In genomic region chr17:28910139-28910538, GRCm38 (mm10) we compare ENCODE assay signal across 13 mouse cellular contexts. TPM values are rescaled to one million over a fixed set of nuclear protein-coding genes. Genes with fewer than 3 reads are reported as not detected.
DNase-seq lines count a peak whose midpoint lies in the region; TF ChIP-seq lines count a peak whose summit lies in the region.
"Had no signal": no experiment of that assay in that cellular context is flagged by ENCODE, and none has a peak within 500 bp of the region (broad histone marks: within the 10 kb centered on the region; RNA-seq: fewer than 3 reads in every experiment).

No protein-coding gene starts in this region.

- TF ChIP-seq EP300 in heart, adult 2 months (IDR thresholded peaks at IDR 0.05; ENCODE audit: insufficient read depth, low read depth, low read length) = no peak

- H3K36me3 ChIP-seq in heart, embryonic 10.5 days = no peaks in the 10 kb centered on the region
- H3K36me3 ChIP-seq in heart, adult 2 months (ENCODE audit: control insufficient read depth, insufficient read depth, low read length) = no peaks in the 10 kb centered on the region
- no peaks in the 10 kb centered on the region for H3K36me3 ChIP-seq in thymus, adult 2 months (ENCODE audit: control insufficient read depth, insufficient read depth, low read length)

- peak overlapping the region; percentile 51 for H3K4me3 ChIP-seq in heart, embryonic 10.5 days
- H3K4me3 ChIP-seq in heart, adult 2 months = no peak overlapping the region
- H3K4me3 ChIP-seq in thymus, adult 2 months (ENCODE audit: control insufficient read depth, insufficient read depth, low read length) = no peak overlapping the region

- no peak overlapping the region for H3K9ac ChIP-seq in heart, adult 2 months (ENCODE audit: low read depth, low read length)

- peaks cover 15% of the 10 kb centered on the region for H3K4me1 ChIP-seq in heart, embryonic 10.5 days
- H3K4me1 ChIP-seq in heart, adult 2 months (ENCODE audit: control insufficient read depth, insufficient read depth, low read length) = no peaks in the 10 kb centered on the region; the same call in 1 of the 2 replicates
- peaks cover 23% of the 10 kb centered on the region for H3K4me1 ChIP-seq in thymus, adult 2 months (replicated peaks; ENCODE audit: control insufficient read depth, insufficient read depth, low read length)

- no peak overlapping the region for H3K27ac ChIP-seq in heart, embryonic 10.5 days
- no peak overlapping the region for H3K27ac ChIP-seq in heart, adult 2 months
- H3K27ac ChIP-seq in thymus, adult 2 months (ENCODE audit: control insufficient read depth, insufficient read depth, low read length) = no peak overlapping the region

- H3K9me3 ChIP-seq in heart, embryonic 10.5 days = no peaks in the 10 kb centered on the region

- intact Hi-C loops in heart, adult 2 months (cut with DNase I) = no loop called here

- no peak for TF ChIP-seq CTCF in heart, adult 2 months (IDR thresholded peaks at IDR 0.05)
- no peak for TF ChIP-seq CTCF in thymus, adult 2 months (IDR thresholded peaks at IDR 0.05; ENCODE audit: borderline replicate concordance, control insufficient read depth, extremely low read depth, insufficient read depth, low read length, poor library complexity)

- peaks cover 47% of the 10 kb centered on the region for H3K27me3 ChIP-seq in heart, embryonic 10.5 days (ENCODE audit: insufficient read depth, poor library complexity, severe bottlenecking)
- no peaks in the 10 kb centered on the region for H3K27me3 ChIP-seq in heart, adult 2 months (ENCODE audit: control insufficient read depth, insufficient read depth, low read length)
- H3K27me3 ChIP-seq in thymus, adult 2 months (ENCODE audit: control insufficient read depth, insufficient read depth, low read length) = no peaks in the 10 kb centered on the region

- no peak for DNase-seq in heart, embryonic 10.5 days (ENCODE audit: low spot score)
- no peak for DNase-seq in heart, adult 2 months
- peak; percentile 36 for DNase-seq in thymus, postnatal 4 days
- DNase-seq in thymus, adult 2 months = no peak
- DNase-seq in kidney, postnatal 36 days = peak; percentile 70
- peak; percentile 77 for DNase-seq in yolk sac, embryonic 10.5 days (ENCODE audit: low spot score)
- DNase-seq in layer of hippocampus, adult 8-10 months (ENCODE audit: low spot score in 2 of 2) = no peak
- DNase-seq in spleen, adult 18-20 months = no peak

- WGBS in heart, embryonic 10.5 days = 24% methylated on average over 7 of the region's 7 CpGs
- WGBS in heart, adult 2 months = 74% methylated on average over 7 of the region's 7 CpGs
- 75% methylated on average over 7 of the region's 7 CpGs for WGBS in thymus, adult 2 months

- no peak for TF ChIP-seq POLR2A in heart, adult 2 months (IDR thresholded peaks at IDR 0.05; ENCODE audit: insufficient read depth, low read depth, low read length)
- no peak for TF ChIP-seq POLR2A in thymus, adult 2 months (IDR thresholded peaks at IDR 0.05; ENCODE audit: control insufficient read depth, extremely low read depth, insufficient read depth, low read length, poor library complexity)

- no peaks in the 10 kb centered on the region for H3K79me2 ChIP-seq in heart, adult 2 months (replicated peaks; ENCODE audit: control insufficient read depth, insufficient read depth, low read length)

RNA-seq across cellular contexts. Expression of gene 4930539E08Rik, which starts 5.0 kb away (rescaled TPM):
- 0.13 and 0.25 TPM in 2 replicates for polyA plus RNA-seq in heart, embryonic 10.5 days (2016; fragmentation: Nextera tagmentation; extraction: Ambion mirVana)
- not detected for total RNA-seq in heart, adult 2 months (2021)
- polyA plus RNA-seq in heart, adult 2 months (2012; rRNA removed) = 0.08 and 0.23 TPM in 2 replicates
- 5.3 and 6.8 TPM in 2 replicates for polyA plus RNA-seq in thymus, adult 2 months (2012; rRNA removed)
- total RNA-seq in layer of hippocampus, adult 8-10 months (2022) = 1 to 10 TPM; 3.2 to 6.4 (median 4.9) TPM
- total RNA-seq: adrenal gland, postnatal 36 days had no signal

RNA-seq across cellular contexts. Expression of gene Pxt1, which starts 33.5 kb away (rescaled TPM):
- 0.21 and 0.26 TPM in 2 replicates for polyA plus RNA-seq in heart, embryonic 10.5 days (2016; fragmentation: Nextera tagmentation; extraction: Ambion mirVana)
- under 1 TPM in 1 of 2 experiments, not detected in 1; 0.52 TPM for total RNA-seq in heart, adult 2 months (2021)
- 0.14 and 0.29 TPM in 2 replicates for polyA plus RNA-seq in heart, adult 2 months (2012; rRNA removed)
- polyA plus RNA-seq in thymus, adult 2 months (2012; rRNA removed) = 0.29 and 0.65 TPM in 2 replicates
- not detected for total RNA-seq in layer of hippocampus, adult 8-10 months (2022)
- total RNA-seq: adrenal gland, postnatal 36 days; CH12.LX; heart, postnatal 10 days; left cerebral cortex, postnatal 36 days had no signal
- polyA plus RNA-seq: cortical plate, adult 2 months had no signal

RNA-seq across cellular contexts. Expression of gene Kctd20, which starts 41.6 kb away (rescaled TPM):
- polyA plus RNA-seq in heart, embryonic 10.5 days (2016; fragmentation: Nextera tagmentation; extraction: Ambion mirVana) = 80.3 and 85.4 TPM in 2 replicates
- 10 to 100 TPM; 55.7 to 55.8 TPM for total RNA-seq in heart, adult 2 months (2021)
- 23.8 and 44.7 TPM in 2 replicates for polyA plus RNA-seq in heart, adult 2 months (2012; rRNA removed)
- polyA plus RNA-seq in thymus, adult 2 months (2012; rRNA removed) = 60.8 and 80.1 TPM in 2 replicates
- 10 to 100 TPM; 56.0 to 80.0 (median 62.1) TPM for total RNA-seq in layer of hippocampus, adult 8-10 months (2022)

RNA-seq across cellular contexts. Expression of gene Pnpla1, which starts 51.9 kb away (rescaled TPM):
- not detected in 2 replicates for polyA plus RNA-seq in heart, embryonic 10.5 days (2016; fragmentation: Nextera tagmentation; extraction: Ambion mirVana)
- not detected for total RNA-seq in heart, adult 2 months (2021)
- 0.02 TPM in 1 of 2 replicates, not detected in the other for polyA plus RNA-seq in heart, adult 2 months (2012; rRNA removed)
- polyA plus RNA-seq in thymus, adult 2 months (2012; rRNA removed) = 0.17 and 0.26 TPM in 2 replicates
- total RNA-seq in layer of hippocampus, adult 8-10 months (2022) = under 1 TPM; 0.43 to 0.84 (median 0.70) TPM
- total RNA-seq: CH12.LX; heart, postnatal 10 days had no signal

Comparison
In these comparisons a context has a peak if more than half of its experiments do, and no peak if none do; other contexts are left out.
1. DNase-seq: peak in thymus, postnatal 4 days (single experiment), kidney, postnatal 36 days (2 of 2) and yolk sac, embryonic 10.5 days (single experiment); none in heart, embryonic 10.5 days (single experiment), heart, adult 2 months (0 of 2), thymus, adult 2 months (single experiment), layer of hippocampus, adult 8-10 months (0 of 2) and spleen, adult 18-20 months (0 of 2).